Mouse (Mus musculus): Measurements from ENCODE around the gene Tnnt3.

The Tnnt3 gene

GRCm38 (mm10) chr7:142498575-142498974 is at the start of gene Tnnt3:
TSS of gene Tnnt3 (plus strand) at chr7:142498836.
- no peak for DNase-seq (ENCODE audit: low read depth, low spot score)

GRCm38 (mm10) chr7:142449038-142449617 is 49.5 kb upstream of the Tnnt3 start:
- no peak for DNase-seq (ENCODE audit: low read depth, low spot score)

- DNase-seq (ENCODE audit: low read depth, low spot score): no peak
Observed at GRCm38 (mm10) chr7:142454706-142455105, 43.9 kb upstream of the Tnnt3 start.

GRCm38 (mm10) chr7:142455251-142455650 is 43.4 kb upstream of the Tnnt3 start:
- DNase-seq (ENCODE audit: low read depth, low spot score): no peak

GRCm38 (mm10) chr7:142456806-142457205 is 41.8 kb upstream of the Tnnt3 start:
- no peak for DNase-seq (ENCODE audit: low read depth, low spot score)

- DNase-seq (ENCODE audit: low read depth, low spot score): no peak
Observed at GRCm38 (mm10) chr7:142457227-142457811, 41.3 kb upstream of the Tnnt3 start.

GRCm38 (mm10) chr7:142458026-142458425 is 40.6 kb upstream of the Tnnt3 start:
- no peak for DNase-seq (ENCODE audit: low read depth, low spot score)

GRCm38 (mm10) chr7:142458676-142459298 is 39.8 kb upstream of the Tnnt3 start:
- DNase-seq (ENCODE audit: low read depth, low spot score): no peak

GRCm38 (mm10) chr7:142459299-142459691 is 39.3 kb upstream of the Tnnt3 start:
- no peak for DNase-seq (ENCODE audit: low read depth, low spot score)

GRCm38 (mm10) chr7:142460636-142461077 is 38.0 kb upstream of the Tnnt3 start, which contains the start of gene Lsp1:
TSS of gene Lsp1 (plus strand) at chr7:142460809.
- no peak for DNase-seq (ENCODE audit: low read depth, low spot score)

- DNase-seq (ENCODE audit: low read depth, low spot score): no peak
Observed at GRCm38 (mm10) chr7:142461446-142461845, 37.2 kb upstream of the Tnnt3 start.

GRCm38 (mm10) chr7:142462190-142462589 is 36.4 kb upstream of the Tnnt3 start:
- DNase-seq (ENCODE audit: low read depth, low spot score): no peak

- no peak for DNase-seq (ENCODE audit: low read depth, low spot score)
Observed at GRCm38 (mm10) chr7:142462594-142463078, 36.0 kb upstream of the Tnnt3 start.

- no peak for DNase-seq (ENCODE audit: low read depth, low spot score)
Observed at GRCm38 (mm10) chr7:142470171-142470691, 28.4 kb upstream of the Tnnt3 start.

- no peak for DNase-seq (ENCODE audit: low read depth, low spot score)
Observed at GRCm38 (mm10) chr7:142470808-142471413, 27.7 kb upstream of the Tnnt3 start.

- no peak for DNase-seq (ENCODE audit: low read depth, low spot score)
Observed at GRCm38 (mm10) chr7:142471414-142471861, 27.2 kb upstream of the Tnnt3 start.

GRCm38 (mm10) chr7:142471884-142472570 is 26.6 kb upstream of the Tnnt3 start:
- DNase-seq (ENCODE audit: low read depth, low spot score): no peak

GRCm38 (mm10) chr7:142472936-142473335 is 25.7 kb upstream of the Tnnt3 start:
- no peak for DNase-seq (ENCODE audit: low read depth, low spot score)

GRCm38 (mm10) chr7:142473476-142473875 is 25.2 kb upstream of the Tnnt3 start:
- DNase-seq (ENCODE audit: low read depth, low spot score): no peak

- no peak for DNase-seq (ENCODE audit: low read depth, low spot score)
Observed at GRCm38 (mm10) chr7:142474799-142475198, 23.8 kb upstream of the Tnnt3 start.

- DNase-seq (ENCODE audit: low read depth, low spot score): no peak
Observed at GRCm38 (mm10) chr7:142475641-142476040, 23.0 kb upstream of the Tnnt3 start.

- no peak for DNase-seq (ENCODE audit: low read depth, low spot score)
Observed at GRCm38 (mm10) chr7:142476271-142476670, 22.4 kb upstream of the Tnnt3 start.

Measured in embryo, embryonic 11.5 days (tissue).